Mouse (Mus musculus) heart, embryonic 14.5 days (tissue): ENCODE results near the gene Cdh13. TPM values are rescaled to one million over a fixed set of nuclear protein-coding genes. Genes with fewer than 3 reads are reported as not detected.
A peak's percentile ranks its signal among the peaks of the same experiment; 100 is the strongest.

Source experiments
- ATAC-seq: fragments of 200-750 bp; cut with Nextera tagmentation; 2 replicates; pipeline ENCODE4 v1.8.0; 2017; ENCODE audit warnings: low read depth, moderate TSS enrichment; ENCODE audit not compliant: insufficient number of reproducible peaks, insufficient read depth, low FRiP score
- H3K27ac ChIP-seq, 2 experiments: fragments of 200-500 bp in 1 of 2; fragments of 300-500 bp in 1 of 2; sonication (generic) in 1 of 2; replicated peaks in 1 of 2; 2 replicates each; pipeline ENCODE4 v1.5.1; 2012 to 2014; ENCODE audit warnings: low read depth in 2 of 2, low read length in 2 of 2, control low read depth in 1 of 2, mild to moderate bottlenecking in 1 of 2, mixed read lengths in 1 of 2; ENCODE audit not compliant: control insufficient read depth in 1 of 2, insufficient read depth in 1 of 2
- H3K27me3 ChIP-seq: fragments of 300-500 bp; sonication (generic); 2 replicates; pipeline ENCODE4 v1.6.1; 2014; ENCODE audit warnings: mild to moderate bottlenecking, low read length, control low read depth; ENCODE audit not compliant: control insufficient read depth, insufficient read depth
- H3K36me3 ChIP-seq: fragments of 300-500 bp; sonication (generic); 2 replicates; pipeline ENCODE4 v1.6.1; 2014; ENCODE audit warnings: mild to moderate bottlenecking, control low read depth, low read length, mixed read lengths; ENCODE audit not compliant: control insufficient read depth, insufficient read depth
- H3K4me1 ChIP-seq, 2 experiments: fragments of 200-500 bp in 1 of 2; fragments of 300-500 bp in 1 of 2; sonication (generic) in 1 of 2; 2 replicates each; pipeline ENCODE4 v1.6.1; 2012 to 2014; ENCODE audit warnings: low read length in 2 of 2, control low read depth in 1 of 2, mixed read lengths in 1 of 2; ENCODE audit not compliant: control insufficient read depth in 2 of 2, insufficient read depth in 2 of 2
- H3K4me2 ChIP-seq: fragments of 300-500 bp; sonication (generic); 2 replicates; pipeline ENCODE4 v1.6.1; 2014; ENCODE audit warnings: mild to moderate bottlenecking, low read length
- H3K4me3 ChIP-seq, 2 experiments: fragments of 200-500 bp in 1 of 2; fragments of 300-500 bp in 1 of 2; sonication (generic) in 1 of 2; 2 replicates each; pipeline ENCODE4 v1.5.1; 2012 to 2014; ENCODE audit warnings: low read length in 2 of 2, mild to moderate bottlenecking in 2 of 2, control low read depth in 1 of 2, low read depth in 1 of 2, moderate library complexity in 1 of 2; ENCODE audit not compliant: control insufficient read depth in 1 of 2, insufficient read depth in 1 of 2
- H3K9ac ChIP-seq: fragments of 300-500 bp; sonication (generic); 2 replicates; pipeline ENCODE4 v1.6.1; 2014; ENCODE audit warnings: mild to moderate bottlenecking, low read length
- H3K9me3 ChIP-seq: fragments of 300-500 bp; sonication (generic); 2 replicates; pipeline ENCODE4 v1.6.1; 2016; ENCODE audit warnings: low read length, control low read depth; ENCODE audit not compliant: control insufficient read depth
- WGBS: fragments of 180-500 bp; shearing (Covaris S2); extraction: QIAGEN DNeasy Blood & Tissue Kit; methylation state at CpG from one replicate; pipeline ENCODE4 v1.1.7; 2014; 5-methylcytosine and 5-hydroxymethylcytosine counted together
- polyA plus RNA-seq: library from polyadenylated mRNA; unstranded; fragments of >200 nt; fragmentation: Nextera tagmentation; extraction: Ambion mirVana; gene quantifications from 2 replicates; pipeline ENCODE4 v1.2.1, GENCODE M21; 2014

Cdh13 gene
- polyA plus RNA-seq, 1 experiment from 2014 or later, result 94.9 TPM

DNA sequence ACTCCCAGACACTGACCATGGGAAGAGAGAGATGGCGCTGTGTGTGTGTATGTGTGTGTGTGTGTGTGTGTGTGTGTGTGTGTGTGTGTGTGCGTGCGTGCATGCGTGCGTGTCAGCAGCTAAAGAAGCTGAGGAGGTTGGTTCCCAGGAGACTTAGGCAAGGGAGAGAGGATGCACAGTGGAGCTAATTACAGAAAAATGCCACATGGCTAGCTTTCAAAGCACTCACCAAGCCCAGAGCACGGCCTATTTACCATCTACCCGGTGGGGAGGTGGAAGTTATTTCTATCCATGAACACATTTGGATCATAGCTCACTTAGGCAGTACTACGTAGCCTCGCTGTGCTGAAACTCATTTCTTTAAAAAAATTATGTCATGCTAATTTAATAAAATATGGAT is 194.1 kb downstream of the Cdh13 start:
- H3K27ac ChIP-seq, result peak overlapping the region in 1 of 2 experiments; percentile 69; a peak in 2 of 4 replicates
- H3K4me1 ChIP-seq, result peaks cover 12 to 29% of the 10 kb centered on the region in 2 experiments
- WGBS, result 72% methylated on average over 9 of the region's 9 CpGs
- ATAC-seq, result no peak
- no peaks in the 10 kb centered on the region for H3K9me3 ChIP-seq
- H3K36me3 ChIP-seq, result no peaks in the 10 kb centered on the region
- no peak overlapping the region for H3K4me3 ChIP-seq
- no peak overlapping the region for H3K9ac ChIP-seq
- H3K27me3 ChIP-seq, result no peaks in the 10 kb centered on the region
- H3K4me2 ChIP-seq, result no peak overlapping the region

GRCm38 (mm10) chr8:118488735-118489134 is 205.2 kb downstream of the Cdh13 start:
- 54% methylated on average over 4 of the region's 4 CpGs for WGBS

DNA sequence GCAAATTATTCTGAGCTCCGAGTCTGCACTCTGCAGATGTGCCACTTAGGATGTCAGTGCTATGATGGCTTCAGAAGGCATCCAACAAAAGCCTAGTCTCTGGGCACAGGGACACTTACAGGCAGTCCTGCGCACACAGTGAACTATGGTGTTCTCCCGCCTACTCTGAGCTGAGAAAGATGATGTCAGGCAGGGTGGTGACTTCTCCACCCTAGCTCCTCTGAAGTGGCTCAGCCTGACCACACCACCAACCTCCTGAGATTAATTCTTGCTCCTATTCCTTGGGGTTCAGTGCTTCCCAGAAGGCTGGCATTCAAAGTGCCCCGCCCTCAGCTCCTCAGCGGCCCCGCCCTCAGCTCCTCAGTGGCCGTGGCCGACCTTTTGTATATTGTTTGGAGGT is 219.0 kb downstream of the Cdh13 start:
- Histone ChIP-seq H3K4me3 (no peak overlapping the region), H3K4me2 (no peak overlapping the region), H3K9me3 (no peaks in the 10 kb centered on the region), H3K36me3 (no peaks in the 10 kb centered on the region), H3K4me1 (no peaks in the 10 kb centered on the region), H3K27me3 (no peaks in the 10 kb centered on the region), H3K27ac (no peak overlapping the region), H3K9ac (no peak overlapping the region)
- no peak for ATAC-seq
- WGBS, result 76% methylated on average over 8 of the region's 8 CpGs

More at GRCm38 (mm10) chr8:118488735-118489134, 205.2 kb downstream of the Cdh13 start:
- no peak; the same call in 1 of the 2 replicates for ATAC-seq
- peak overlapping the region; percentile 32 for H3K4me2 ChIP-seq
- no peak overlapping the region for H3K4me3 ChIP-seq
- H3K27me3 ChIP-seq, result no peaks in the 10 kb centered on the region
- no peaks in the 10 kb centered on the region for H3K9me3 ChIP-seq
- H3K4me1 ChIP-seq, result peaks cover 8 to 15% of the 10 kb centered on the region in 2 experiments; a peak in 3 of 4 replicates
- H3K9ac ChIP-seq, result no peak overlapping the region
- H3K36me3 ChIP-seq, result no peaks in the 10 kb centered on the region
- H3K27ac ChIP-seq, result no peak overlapping the region

GRCm38 (mm10) chr8:118509426-118509825 is 225.9 kb downstream of the Cdh13 start:
- WGBS, result 71% methylated on average over 5 of the region's 5 CpGs
- Histone ChIP-seq H3K9ac (no peak overlapping the region), H3K27ac (no peak overlapping the region), H3K4me3 (no peak overlapping the region), H3K36me3 (no peaks in the 10 kb centered on the region), H3K4me1 (peaks cover 0 to 2% of the 10 kb centered on the region in 2 experiments; a peak in 1 of 4 replicates), H3K27me3 (no peaks in the 10 kb centered on the region), H3K4me2 (no peak overlapping the region), H3K9me3 (no peaks in the 10 kb centered on the region)
- no peak for ATAC-seq

DNA sequence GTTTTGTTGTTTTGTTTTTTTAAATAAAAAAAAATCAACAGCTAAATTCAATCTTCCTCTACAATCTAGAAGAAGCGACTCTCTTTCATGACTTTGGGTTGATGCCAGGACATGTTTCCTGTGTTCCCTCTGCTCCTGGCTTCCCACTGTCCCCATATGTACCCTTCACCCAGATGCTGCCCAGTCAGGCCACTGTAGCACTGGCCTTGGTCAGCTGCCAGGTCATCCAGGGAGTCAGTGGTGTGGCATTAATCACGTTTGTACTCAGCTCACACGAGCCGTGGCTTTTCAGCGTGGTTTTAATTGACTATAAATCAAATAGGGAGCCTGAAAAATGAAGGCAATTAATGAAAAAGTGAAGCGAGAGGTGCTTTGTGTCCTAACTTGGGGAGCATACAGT is 229.7 kb downstream of the Cdh13 start:
- H3K27me3 ChIP-seq, result no peaks in the 10 kb centered on the region
- H3K9ac ChIP-seq, result no peak overlapping the region
- H3K36me3 ChIP-seq, result no peaks in the 10 kb centered on the region
- H3K27ac ChIP-seq, result no peak overlapping the region
- no peak overlapping the region for H3K4me2 ChIP-seq
- no peak overlapping the region for H3K4me3 ChIP-seq
- 65% methylated on average over 6 of the region's 6 CpGs for WGBS
- H3K9me3 ChIP-seq, result no peaks in the 10 kb centered on the region
- no peak for ATAC-seq
- peaks cover 8 to 11% of the 10 kb centered on the region in 2 experiments for H3K4me1 ChIP-seq

DNA sequence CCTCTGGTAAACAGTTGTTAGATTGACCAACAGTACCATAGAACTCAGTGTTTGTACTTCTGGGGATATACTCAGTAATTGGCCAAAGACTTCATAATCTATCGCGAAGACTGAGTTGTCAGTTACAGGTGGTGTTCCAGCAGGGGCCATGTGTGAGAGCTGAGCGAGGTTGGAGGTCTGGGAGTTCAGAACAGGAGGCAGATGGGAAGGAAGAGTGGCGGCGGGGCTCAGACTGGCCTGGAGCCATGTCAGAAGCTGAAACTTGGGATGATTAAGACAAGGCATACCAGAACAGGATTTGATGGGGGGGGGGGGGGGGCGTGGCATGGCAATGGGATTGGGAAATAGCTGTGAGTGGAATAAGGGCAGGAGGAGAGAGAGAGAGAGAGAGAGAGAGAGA is 232.1 kb downstream of the Cdh13 start:
- 87% methylated on average over 5 of the region's 6 CpGs for WGBS
- Histone ChIP-seq H3K9me3 (no peaks in the 10 kb centered on the region), H3K36me3 (no peaks in the 10 kb centered on the region), H3K4me3 (no peak overlapping the region), H3K4me1 (peaks cover 14 to 21% of the 10 kb centered on the region in 2 experiments), H3K27ac (no peak overlapping the region), H3K4me2 (no peak overlapping the region), H3K27me3 (no peaks in the 10 kb centered on the region), H3K9ac (no peak overlapping the region)
- ATAC-seq, result no peak

DNA sequence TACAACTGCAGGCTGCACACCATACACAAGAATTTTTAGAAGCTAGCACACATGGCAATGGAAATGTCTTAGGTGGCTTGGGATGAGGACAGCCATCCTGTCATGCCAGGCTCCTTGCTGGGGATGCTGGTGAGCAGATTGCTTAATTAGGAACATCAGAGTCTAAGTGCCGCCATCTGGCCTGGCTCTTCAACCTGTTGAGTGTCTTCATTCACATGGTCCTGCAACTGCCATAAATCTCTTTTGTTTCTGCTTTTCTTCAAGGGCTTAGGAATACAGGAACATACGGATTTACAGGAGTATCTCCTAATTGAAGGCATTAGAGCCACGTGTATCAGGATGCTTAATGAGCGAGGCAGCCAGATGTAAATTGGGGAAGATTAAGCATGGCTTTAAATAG is 233.5 kb downstream of the Cdh13 start:
- Histone ChIP-seq H3K9me3 (no peaks in the 10 kb centered on the region), H3K4me2 (no peak overlapping the region), H3K4me1 (peaks cover 14 to 21% of the 10 kb centered on the region in 2 experiments), H3K4me3 (no peak overlapping the region), H3K27me3 (no peaks in the 10 kb centered on the region), H3K9ac (no peak overlapping the region), H3K36me3 (no peaks in the 10 kb centered on the region), H3K27ac (no peak overlapping the region)
- no peak for ATAC-seq
- WGBS, result 67% methylated on average over 4 of the region's 4 CpGs
